Mouse (Mus musculus) kidney, adult 2 months (tissue): ENCODE data around the gene Gm10837. TPM values are rescaled to one million over a fixed set of nuclear protein-coding genes. Genes with fewer than 3 reads are reported as not detected.

Experiments
- DNase-seq: peaks from one replicate; pipeline ENCODE4 v3.0.0; 2021
- H3K27ac ChIP-seq: fragments of 200-500 bp; 2 replicates; pipeline ENCODE4 v1.5.1; 2012; ENCODE audit warnings: low read depth, low read length, control low read depth, inconsistent platforms; ENCODE audit not compliant: insufficient read depth
- H3K27me3 ChIP-seq: fragments of 200-500 bp; replicated peaks from 2 replicates; pipeline ENCODE4 v1.6.1; 2012; ENCODE audit warnings: mild to moderate bottlenecking, moderate library complexity, low read length, inconsistent platforms; ENCODE audit not compliant: control insufficient read depth, insufficient read depth
- H3K36me3 ChIP-seq: fragments of 200-500 bp; 2 replicates; pipeline ENCODE4 v1.6.1; 2012; ENCODE audit warnings: mild to moderate bottlenecking, moderate library complexity, low read length, inconsistent platforms; ENCODE audit not compliant: control insufficient read depth, insufficient read depth
- H3K4me1 ChIP-seq: fragments of 200-500 bp; 2 replicates; pipeline ENCODE4 v1.6.1; 2011; ENCODE audit warnings: low read length; ENCODE audit not compliant: control insufficient read depth, insufficient read depth
- H3K4me3 ChIP-seq: fragments of 200-500 bp; 2 replicates; pipeline ENCODE4 v1.5.1; 2011; ENCODE audit warnings: mild to moderate bottlenecking, low read depth, low read length, control low read depth; ENCODE audit not compliant: insufficient read depth
- CTCF ChIP-seq: fragments of 200-500 bp; conservative IDR thresholded peaks from 2 replicates; pipeline ENCODE4 v1.5.1; 2011; ENCODE audit warnings: low read depth, mild to moderate bottlenecking, control low read depth, low read length, moderate library complexity, mixed read lengths; ENCODE audit not compliant: insufficient read depth, insufficient read length
- POLR2A ChIP-seq: fragments of 200-500 bp; IDR thresholded peaks from one replicate; pipeline ENCODE4 v1.6.1; 2011; ENCODE audit warnings: low read depth, low read length, control low read depth
- WGBS: fragments of 180-500 bp; shearing (Covaris S2); methylation state at CpG from one replicate; pipeline ENCODE4 v1.1.7; 2018; 5-methylcytosine and 5-hydroxymethylcytosine counted together
- polyA plus RNA-seq: library from polyadenylated mRNA; depleted of rRNA; stranded (reverse); fragments of >200 nt; gene quantifications from 2 replicates; pipeline ENCODE4 v1.2.3, GENCODE M21; 2012

Gm10837 gene
- polyA plus RNA-seq, 1 experiment, result not detected

DNA sequence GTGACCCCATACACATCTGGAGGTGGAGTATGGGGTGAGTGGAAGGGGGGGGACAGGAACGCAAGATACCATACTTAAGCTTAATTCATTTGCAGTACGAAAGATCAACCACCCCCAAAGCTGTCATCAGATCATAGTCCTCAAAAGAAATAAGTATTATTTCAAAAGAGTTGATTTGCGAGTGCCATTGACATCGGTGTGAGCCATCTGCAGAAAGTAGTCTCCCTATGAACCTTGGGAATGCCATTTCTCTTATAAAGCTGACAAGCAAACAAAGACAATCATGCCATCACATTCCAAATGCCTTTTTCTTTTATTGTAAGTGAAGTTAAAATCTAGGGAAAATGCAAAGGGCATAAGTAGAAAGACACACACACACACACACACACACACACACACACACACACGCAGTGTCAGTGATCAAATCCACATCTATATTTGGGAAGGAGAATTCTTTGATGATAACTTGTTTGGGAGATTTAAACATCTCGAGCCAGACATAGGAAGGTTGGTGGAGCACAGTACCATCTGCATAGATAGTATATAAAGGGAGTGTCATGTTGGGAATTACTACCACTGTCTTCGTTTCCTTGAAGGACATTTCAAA lies 23.5 kb upstream of the Gm10837 start:
- WGBS, result 47% methylated on average over 7 of the region's 7 CpGs
- peaks cover 24% of the 10 kb centered on the region for H3K27me3 ChIP-seq

DNA sequence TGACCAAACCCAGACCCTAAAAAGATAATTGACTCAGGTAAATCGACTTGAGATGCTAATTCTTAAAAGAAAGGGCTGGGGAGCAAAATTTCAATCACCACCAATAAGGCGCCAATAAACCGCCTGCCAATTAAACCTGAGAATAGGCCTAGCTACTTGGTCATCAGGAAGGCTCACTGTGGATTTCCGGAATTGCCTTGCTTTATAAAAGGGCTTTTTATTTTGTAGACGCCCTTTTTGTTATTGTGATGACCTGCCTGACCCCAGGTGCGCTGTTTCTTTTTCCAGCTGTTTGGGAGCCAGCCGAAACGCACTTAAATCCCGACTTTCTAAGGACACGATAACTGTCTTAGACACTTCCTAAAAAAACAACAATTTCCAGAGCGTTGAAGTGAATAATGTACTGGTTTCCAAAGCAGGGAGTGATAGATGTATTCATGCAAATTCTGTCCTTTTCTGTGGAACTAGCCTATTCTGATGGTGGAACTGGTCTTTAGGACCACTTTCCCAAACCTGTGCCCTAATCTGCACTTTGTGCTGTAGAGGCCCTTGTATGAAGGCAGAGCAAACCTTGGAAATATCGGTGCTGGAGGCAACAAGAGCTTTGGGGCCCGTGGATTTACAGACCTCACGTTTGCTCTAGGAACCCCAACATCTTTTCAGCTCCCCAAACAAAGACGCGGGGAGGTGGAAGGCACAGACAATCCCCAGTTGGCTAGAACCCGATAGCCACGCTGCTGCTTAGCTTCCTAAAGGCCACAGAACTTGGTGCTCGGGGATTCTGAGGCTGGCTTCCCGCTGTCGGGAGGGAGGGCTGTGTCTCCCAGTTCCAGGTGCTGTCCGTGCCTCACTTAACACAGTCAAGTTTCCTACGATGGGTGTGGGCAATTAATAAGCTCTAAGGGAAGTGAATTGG lies 22.2 kb upstream of the Gm10837 start:
- no peaks in the 10 kb centered on the region for H3K36me3 ChIP-seq
- no peak for TF ChIP-seq POLR2A
- no peak for TF ChIP-seq CTCF
- H3K27me3 ChIP-seq, result peaks cover 24% of the 10 kb centered on the region
- no peak overlapping the region for H3K4me3 ChIP-seq
- H3K27ac ChIP-seq, result no peak overlapping the region
- no peaks in the 10 kb centered on the region for H3K4me1 ChIP-seq
- WGBS, result 10% methylated on average over 23 of the region's 23 CpGs
- no peak for DNase-seq

More for the DNA sequence above, 23.5 kb upstream of the Gm10837 start:
- H3K27ac ChIP-seq, result no peak overlapping the region
- H3K4me3 ChIP-seq, result no peak overlapping the region
- TF ChIP-seq CTCF (no peak), POLR2A (no peak)
- H3K36me3 ChIP-seq, result no peaks in the 10 kb centered on the region
- no peaks in the 10 kb centered on the region for H3K4me1 ChIP-seq
- no peak for DNase-seq

DNA sequence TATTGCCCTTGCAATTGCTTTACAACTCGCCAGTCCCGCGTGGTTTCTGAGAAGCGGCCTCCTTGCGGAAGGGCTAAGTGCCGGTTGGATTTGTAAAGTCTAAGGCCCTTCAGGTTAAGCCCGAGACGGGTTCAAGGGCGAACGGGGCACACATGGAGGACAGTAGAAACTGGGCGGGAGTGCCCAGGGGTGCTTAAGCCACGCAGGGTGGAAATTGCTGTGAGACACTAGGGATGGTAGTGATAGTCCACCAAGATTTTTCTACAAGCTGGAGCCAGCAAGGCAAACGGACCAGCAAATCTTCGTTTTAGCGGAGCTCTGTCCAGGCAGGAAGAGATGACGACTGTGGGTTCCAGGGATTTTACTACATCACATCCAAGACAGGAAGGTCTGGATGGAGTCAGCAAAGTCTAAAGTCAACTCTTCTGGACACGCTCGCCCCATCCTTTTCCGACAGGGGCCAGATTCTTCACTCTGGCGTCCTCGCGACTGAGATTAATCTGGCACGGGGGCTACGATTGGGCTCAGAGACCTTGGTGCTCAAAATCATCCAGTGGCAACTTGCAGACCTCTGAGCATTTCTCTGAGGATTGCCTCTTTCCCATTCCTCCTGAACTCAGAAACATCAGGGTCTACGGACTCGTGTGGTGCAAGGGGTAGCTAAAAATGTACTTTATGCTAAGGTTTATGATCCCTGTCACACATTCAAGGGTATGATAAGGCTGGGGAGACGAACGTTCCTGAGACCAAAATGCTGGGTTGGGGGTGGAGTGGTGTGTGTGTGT lies 21.2 kb upstream of the Gm10837 start:
- H3K27me3 ChIP-seq, result peaks cover 18% of the 10 kb centered on the region
- WGBS, result 7% methylated on average over 28 of the region's 28 CpGs
- no peak overlapping the region for H3K27ac ChIP-seq

GRCm38 (mm10) chr14:122471449-122472085 lies 18.8 kb upstream of the Gm10837 start:
- peaks cover 17% of the 10 kb centered on the region for H3K27me3 ChIP-seq
- DNase-seq, result no peak
- H3K4me1 ChIP-seq, result no peaks in the 10 kb centered on the region
- no peaks in the 10 kb centered on the region for H3K36me3 ChIP-seq
- TF ChIP-seq CTCF (no peak), POLR2A (no peak)
- 12% methylated on average over 29 of the region's 31 CpGs for WGBS
- no peak overlapping the region for H3K4me3 ChIP-seq
- no peak overlapping the region for H3K27ac ChIP-seq

More for the DNA sequence above, 21.2 kb upstream of the Gm10837 start:
- H3K4me3 ChIP-seq, result no peak overlapping the region
- TF ChIP-seq POLR2A, result no peak
- TF ChIP-seq CTCF, result no peak
- no peaks in the 10 kb centered on the region for H3K36me3 ChIP-seq
- no peak for DNase-seq
- no peaks in the 10 kb centered on the region for H3K4me1 ChIP-seq

GRCm38 (mm10) chr14:122472161-122472560 lies 18.2 kb upstream of the Gm10837 start:
- Histone ChIP-seq H3K27ac (no peak overlapping the region), H3K4me1 (no peaks in the 10 kb centered on the region), H3K27me3 (peaks cover 17% of the 10 kb centered on the region), H3K4me3 (no peak overlapping the region), H3K36me3 (no peaks in the 10 kb centered on the region)
- WGBS, result 6% methylated on average over 13 of the region's 13 CpGs
- TF ChIP-seq CTCF (no peak), POLR2A (no peak)
- no peak for DNase-seq

DNA sequence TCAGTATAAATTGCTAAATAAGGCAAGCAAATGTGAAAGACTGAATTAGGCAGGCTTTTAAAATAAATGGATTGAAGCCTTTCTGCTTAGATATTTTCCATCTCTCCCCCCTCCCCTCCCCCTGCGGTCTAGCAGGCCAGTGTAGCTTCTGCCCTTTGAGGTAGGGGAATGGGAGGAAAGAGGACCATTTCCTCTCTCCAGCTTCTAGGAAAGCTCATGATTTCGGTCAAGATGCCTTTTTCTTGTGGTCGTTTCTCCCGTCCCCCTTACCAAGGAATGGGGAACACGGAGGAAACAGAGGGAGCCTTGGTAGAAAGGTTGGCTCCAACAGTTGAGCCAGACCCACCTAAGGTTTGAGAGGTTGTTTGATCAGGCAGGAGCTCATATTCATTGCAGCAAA lies 17.7 kb upstream of the Gm10837 start:
- no peaks in the 10 kb centered on the region for H3K4me1 ChIP-seq
- no peak overlapping the region for H3K4me3 ChIP-seq
- WGBS, result 4% methylated on average over 5 of the region's 5 CpGs
- no peak overlapping the region for H3K27ac ChIP-seq
- no peak for TF ChIP-seq CTCF
- TF ChIP-seq POLR2A, result no peak
- H3K27me3 ChIP-seq, result peaks cover 19% of the 10 kb centered on the region
- H3K36me3 ChIP-seq, result no peaks in the 10 kb centered on the region
- DNase-seq, result no peak
